Mouse (Mus musculus): ENCODE data around the gene Cox7a2l. TPM values are rescaled to one million over a fixed set of nuclear protein-coding genes. Genes with fewer than 3 reads are reported as not detected.

Gene Cox7a2l
- total RNA-seq (2022) = 100 to 1,000 TPM; 169 to 209 (median 187) TPM

DNA sequence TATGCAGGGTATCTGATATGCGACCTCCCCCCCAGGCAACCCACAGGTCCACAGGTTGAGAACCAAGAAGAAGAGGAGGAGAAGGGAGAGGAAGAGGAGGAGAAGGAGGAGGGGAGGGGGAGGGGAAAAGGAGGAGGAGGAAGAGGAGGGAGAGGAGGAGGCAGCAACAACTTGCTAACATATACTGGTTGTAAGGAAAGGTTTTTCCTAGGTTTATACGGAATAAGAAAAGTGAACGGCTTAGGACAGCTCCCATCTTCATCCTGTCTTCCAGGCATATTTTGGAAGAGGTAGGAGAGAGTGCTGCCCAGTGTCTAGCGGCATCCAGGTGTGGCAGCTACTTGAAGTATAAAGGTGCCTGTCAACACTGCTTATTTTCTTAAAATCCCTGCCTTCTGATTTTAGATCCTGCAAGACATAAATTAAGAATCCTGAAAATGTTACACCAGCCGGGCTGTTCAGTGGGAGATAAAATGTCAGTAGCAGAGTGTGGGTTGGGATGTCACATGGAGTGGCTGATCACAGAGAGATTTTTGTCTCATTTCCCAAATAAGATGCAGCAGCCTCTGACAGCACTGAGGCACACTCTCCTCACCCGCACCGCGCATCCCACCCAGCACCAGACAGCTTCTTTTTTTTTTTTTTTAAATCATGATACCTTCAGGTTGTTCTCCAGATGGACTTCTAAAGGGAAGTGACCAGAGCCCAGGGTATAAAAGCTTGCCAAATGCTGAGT lies at the start of gene Cox7a2l:
Gene Cox7a2l (minus strand): TSS at position 51 of the 736 bp plus-strand sequence.
- DNase-seq (ENCODE audit: low spot score in 2 of 2) = peak; percentile 35 to 56

- DNase-seq (ENCODE audit: low spot score in 2 of 2) = peak in 1 of 2 experiments; percentile 28
Observed at GRCm38 (mm10) chr17:83565506-83565905, 48.4 kb upstream of the Cox7a2l start.

DNA sequence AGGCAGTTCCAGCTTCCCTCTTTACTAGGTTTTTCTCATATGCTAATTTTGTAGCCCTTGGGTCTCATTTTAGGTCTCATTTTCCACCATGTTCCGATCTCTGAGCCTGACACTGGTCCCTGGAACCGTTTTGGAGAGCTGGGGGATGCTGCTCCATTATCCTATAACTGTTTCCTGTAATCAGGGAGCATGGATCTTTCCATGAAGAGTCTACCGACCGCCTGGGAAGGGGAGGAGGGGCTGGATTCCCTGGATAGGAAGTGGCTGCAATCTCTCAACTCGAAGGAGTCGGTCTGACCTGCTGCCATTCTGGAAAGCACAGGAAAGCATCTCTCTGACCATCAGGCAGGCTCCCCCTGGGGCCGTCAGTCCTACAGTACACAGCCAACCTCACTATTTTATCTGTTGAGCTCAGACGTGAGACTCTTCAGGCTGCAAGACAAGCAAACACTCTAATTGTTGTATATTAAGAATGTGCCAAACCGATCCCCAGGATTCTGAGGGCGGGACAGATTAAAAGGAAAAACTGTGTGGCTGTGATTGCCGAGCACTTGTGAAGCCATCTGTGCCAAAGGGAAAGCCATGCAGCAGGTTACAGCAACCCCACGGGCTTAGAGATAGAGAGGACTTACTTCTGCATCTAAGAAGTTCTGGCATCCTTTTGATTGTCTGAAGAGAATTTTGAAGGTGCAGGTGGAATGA lies 47.1 kb upstream of the Cox7a2l start:
- DNase-seq (ENCODE audit: low spot score in 2 of 2) = no peak

- DNase-seq (ENCODE audit: low spot score in 2 of 2) = peak in 1 of 2 experiments; percentile 53
Observed at GRCm38 (mm10) chr17:83563703-83564111, 46.6 kb upstream of the Cox7a2l start.

GRCm38 (mm10) chr17:83562153-83563010 lies 45.3 kb upstream of the Cox7a2l start:
- DNase-seq (ENCODE audit: low spot score in 2 of 2) = no peak

- DNase-seq (ENCODE audit: low spot score in 2 of 2) = no peak
Observed at GRCm38 (mm10) chr17:83559081-83559480, 42.0 kb upstream of the Cox7a2l start.

- no peak for DNase-seq (ENCODE audit: low spot score in 2 of 2)
Observed at GRCm38 (mm10) chr17:83555836-83556235, 38.7 kb upstream of the Cox7a2l start.

- DNase-seq (ENCODE audit: low spot score in 2 of 2) = no peak
Observed at GRCm38 (mm10) chr17:83554997-83555396, 37.9 kb upstream of the Cox7a2l start.

- DNase-seq (ENCODE audit: low spot score in 2 of 2) = peak; percentile 58 to 59
Observed at GRCm38 (mm10) chr17:83548501-83549233, 31.5 kb upstream of the Cox7a2l start.

DNA sequence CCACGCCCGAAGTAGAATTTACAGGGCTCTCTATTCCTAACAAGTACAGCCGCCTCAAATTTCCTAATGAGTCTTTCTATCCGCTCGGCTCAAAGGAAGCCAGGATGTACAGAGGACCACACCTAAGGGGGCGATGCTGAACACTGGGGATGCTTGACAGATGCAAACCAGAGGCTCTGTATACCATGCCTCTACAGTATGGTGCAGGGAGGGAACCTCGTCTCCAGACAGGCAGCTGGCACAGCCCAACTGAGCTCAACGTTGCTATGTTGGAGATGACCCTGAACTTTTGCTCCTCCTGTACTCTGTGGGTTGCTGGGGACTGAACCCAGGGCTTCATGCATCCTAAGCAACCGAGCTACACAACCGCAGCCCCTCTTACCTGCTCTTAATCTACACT lies 30.0 kb upstream of the Cox7a2l start:
- no peak for DNase-seq (ENCODE audit: low spot score in 2 of 2)

DNA sequence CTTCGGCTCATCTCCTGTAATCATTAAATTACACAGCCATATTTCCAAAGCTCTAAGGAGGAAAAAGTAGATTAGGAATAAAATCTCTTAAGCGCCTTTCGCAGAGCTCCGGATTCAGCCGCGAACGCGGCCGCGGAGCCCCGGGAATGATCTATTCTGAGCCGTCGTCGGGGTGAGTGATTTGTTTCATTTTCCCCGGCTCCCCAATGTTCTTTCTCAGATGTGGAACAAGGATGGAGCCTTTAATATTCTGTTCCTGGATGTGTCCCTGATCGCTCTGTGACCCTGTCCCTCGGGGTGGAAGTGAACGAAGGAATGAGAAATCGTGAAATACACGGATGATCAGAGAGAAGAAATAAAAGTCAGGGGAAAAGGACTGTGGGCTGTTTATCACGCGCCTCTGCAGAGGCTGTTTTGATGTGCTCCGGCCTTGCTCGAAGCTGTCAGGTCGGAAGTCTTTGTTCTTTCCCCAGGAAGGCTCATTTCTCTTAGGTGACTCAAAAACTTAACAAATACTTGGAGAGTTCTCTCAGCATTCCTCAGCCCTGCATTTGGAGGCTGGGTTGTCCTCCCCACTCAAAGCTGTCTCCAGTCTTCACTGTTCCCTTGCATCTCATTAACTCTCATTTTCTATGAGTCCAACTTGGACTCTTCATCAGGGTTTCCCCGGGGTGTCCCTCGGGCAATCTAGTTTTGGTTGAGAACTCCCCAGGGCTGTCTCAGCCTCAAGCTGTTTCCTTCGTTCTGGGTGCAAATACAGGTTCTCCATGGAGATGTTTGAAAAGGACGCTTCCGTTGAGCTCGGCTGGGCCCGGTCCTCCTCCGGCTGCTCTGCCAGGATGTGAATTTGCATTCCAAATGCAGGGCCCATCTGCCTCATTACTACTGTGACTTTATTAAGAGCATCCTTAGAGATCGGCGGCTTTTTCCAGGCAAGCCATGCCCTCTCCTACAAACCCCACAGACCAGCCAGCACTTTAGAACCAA lies 28.9 kb upstream of the Cox7a2l start:
- DNase-seq (ENCODE audit: low spot score in 2 of 2) = peak in 1 of 2 experiments; percentile 59

- DNase-seq (ENCODE audit: low spot score in 2 of 2) = no peak
Observed at GRCm38 (mm10) chr17:83545259-83545658, 28.1 kb upstream of the Cox7a2l start.

DNA sequence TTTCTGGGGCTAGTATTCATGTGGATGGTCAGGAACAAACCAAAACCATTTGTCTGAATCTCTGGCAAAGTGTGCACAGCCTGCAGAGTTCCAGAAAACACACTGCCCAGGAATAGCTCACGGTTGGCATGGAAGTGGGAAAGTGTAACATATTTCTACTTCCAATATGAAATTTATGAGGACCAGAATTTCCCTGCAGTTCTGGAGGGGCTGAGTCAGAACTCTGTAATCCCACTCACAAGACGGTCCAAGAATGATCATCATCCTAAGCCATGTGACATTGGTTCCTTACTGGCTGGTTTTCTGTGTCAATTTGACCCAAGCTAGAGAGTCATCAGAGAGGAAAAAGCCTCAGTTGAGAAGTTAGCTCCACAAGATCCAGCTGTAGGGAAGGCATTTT lies 25.3 kb upstream of the Cox7a2l start:
- no peak for DNase-seq (ENCODE audit: low spot score in 2 of 2)

- no peak for DNase-seq (ENCODE audit: low spot score in 2 of 2)
Observed at GRCm38 (mm10) chr17:83539262-83540037, 22.3 kb upstream of the Cox7a2l start.

DNA sequence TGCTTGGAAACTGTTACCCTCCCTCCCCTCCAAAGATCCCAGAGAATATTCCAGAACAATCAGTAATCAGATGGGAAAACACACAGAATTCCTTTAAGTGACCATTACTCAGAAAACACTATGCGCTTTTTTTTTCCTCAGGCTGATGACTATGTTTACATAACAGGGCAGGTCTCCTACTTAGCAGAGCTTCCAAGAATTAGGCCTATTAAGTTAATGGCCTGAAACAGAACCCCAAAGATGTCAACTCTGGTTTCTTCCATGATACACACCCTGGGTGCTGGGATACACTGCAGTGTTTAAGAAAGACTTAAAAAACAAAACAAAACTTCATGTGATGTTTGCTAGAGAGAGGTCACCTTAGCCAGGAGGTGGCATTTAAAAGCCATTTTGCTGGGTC lies 21.6 kb upstream of the Cox7a2l start:
- no peak for DNase-seq (ENCODE audit: low spot score in 2 of 2)

- DNase-seq (ENCODE audit: low spot score in 2 of 2) = no peak
Observed at GRCm38 (mm10) chr17:83538141-83538540, 21.0 kb upstream of the Cox7a2l start.

DNA sequence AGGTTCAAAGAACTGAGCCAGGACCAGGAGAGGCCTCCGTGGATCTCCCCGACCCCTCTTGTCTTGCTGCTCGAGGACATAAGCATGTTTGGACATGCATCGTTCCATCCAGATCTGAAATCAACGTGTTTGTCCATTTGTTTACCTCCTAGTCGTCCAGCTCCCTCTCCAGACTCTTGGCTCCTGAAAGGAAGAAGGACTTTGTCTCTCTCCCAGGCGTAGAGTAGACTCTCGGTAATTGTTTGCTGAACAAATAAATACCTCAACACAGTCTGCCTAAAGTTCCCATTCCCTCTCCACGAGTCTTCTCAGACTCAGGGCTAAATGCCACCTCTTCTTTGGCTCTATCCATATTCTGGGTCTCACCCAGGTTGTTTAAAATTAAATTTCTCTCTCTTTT lies 16.0 kb upstream of the Cox7a2l start:
- no peak for DNase-seq (ENCODE audit: low spot score in 2 of 2)

DNA sequence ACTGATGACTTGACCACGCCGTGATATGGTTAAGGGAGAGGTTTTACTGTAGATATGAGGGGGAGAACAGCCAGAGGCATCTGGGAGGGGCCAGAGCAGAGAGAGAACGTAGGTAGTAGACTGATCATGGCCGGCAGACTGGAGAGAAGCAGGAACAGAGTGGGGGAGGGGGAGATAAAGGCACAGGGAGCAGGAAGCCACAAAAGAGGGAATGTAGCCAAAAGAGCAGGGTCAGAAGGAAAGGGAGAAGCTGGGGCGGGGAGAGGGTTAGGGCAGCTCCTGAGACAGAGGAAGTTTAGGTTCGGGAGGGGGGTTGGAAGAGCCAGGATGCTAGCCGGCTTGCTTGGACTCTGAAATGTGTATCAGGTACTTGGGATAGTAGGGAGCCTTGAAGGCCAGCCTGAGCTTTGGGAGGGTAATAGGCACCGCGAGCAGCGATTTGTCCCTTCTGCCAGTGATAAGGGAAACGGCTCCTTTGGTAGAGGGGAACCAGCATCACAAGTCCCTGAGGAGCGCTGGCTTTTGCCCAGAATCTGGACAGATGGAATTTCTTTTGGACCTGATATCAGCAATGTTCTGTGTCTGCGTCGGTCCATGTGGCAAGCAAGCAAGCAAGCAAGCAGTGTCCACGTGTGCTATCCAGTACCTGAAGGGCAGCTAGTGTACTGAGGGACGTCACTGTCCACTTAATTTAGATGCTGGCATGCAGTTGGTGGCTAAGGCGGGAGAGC lies 10.7 kb upstream of the Cox7a2l start:
- DNase-seq (ENCODE audit: low spot score in 2 of 2) = no peak
